Mouse (Mus musculus) thymus, postnatal 36 days (tissue): ENCODE results near the gene Sncb.
A peak's percentile ranks its signal among the peaks of the same experiment; 100 is the strongest.
"Not testable (repeated sequence)": the region's sequence is repeated elsewhere in the genome, so short reads cannot be mapped to it uniquely, and the experiment has no call there.

Experiments
- DNase-seq, 2 experiments: peaks; one replicate each; pipeline ENCODE4 v3.0.0; 2022; ENCODE audit warnings: mixed read lengths in 2 of 2

Gene Sncb

DNA sequence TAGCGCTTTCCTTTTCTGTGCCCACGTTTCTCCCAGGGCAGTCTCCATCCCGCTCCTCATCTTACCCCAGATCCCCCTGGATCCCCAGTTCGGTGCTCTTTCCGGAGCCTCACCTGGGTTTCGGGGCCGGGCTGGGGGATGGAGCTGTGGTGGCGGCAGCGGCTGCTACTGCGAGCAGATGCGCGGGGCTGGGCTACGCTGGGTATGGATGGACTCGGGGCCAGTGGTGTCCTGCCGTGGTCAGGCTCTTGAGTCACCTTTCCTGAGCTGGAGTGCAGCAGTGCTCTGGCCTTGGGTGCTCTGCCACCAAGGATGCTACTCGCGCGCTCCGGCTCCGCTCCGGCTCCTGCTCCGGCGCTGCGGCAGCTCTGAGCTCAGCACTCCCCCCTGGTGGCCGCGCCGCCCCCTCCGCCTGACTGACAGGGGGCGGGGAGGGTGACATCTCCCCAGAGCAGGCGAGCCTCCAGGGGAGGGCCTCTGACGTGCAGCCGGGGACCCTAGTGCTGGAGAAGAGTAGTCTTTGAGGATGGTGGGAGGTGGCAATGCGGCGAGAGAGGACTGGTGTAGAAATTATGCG is at the start of gene Sncb:
Gene Sncb (minus strand): TSS at position 404 of the 577 bp plus-strand sequence.
- peak; percentile 67 to 71 for DNase-seq

DNA sequence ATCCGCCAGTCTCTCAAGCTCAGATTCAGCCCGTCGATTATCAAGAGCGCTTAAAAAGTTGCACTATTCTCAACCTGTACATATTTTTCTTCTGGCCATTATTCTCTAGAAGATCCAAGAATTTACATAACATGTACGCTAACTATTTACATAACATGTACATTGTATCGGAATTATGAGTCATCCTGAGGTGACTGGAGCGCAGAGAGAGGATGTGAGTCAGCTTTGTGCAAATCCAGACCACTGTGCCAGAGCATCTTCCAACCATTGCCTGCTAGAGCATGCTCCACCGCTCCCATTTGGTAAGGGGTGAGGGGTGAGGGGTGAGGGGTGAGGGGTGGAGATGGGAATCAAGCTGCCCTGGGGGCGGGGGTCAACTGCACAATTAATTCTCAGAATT is 47.0 kb upstream of the Sncb start:
- no peak for DNase-seq

DNA sequence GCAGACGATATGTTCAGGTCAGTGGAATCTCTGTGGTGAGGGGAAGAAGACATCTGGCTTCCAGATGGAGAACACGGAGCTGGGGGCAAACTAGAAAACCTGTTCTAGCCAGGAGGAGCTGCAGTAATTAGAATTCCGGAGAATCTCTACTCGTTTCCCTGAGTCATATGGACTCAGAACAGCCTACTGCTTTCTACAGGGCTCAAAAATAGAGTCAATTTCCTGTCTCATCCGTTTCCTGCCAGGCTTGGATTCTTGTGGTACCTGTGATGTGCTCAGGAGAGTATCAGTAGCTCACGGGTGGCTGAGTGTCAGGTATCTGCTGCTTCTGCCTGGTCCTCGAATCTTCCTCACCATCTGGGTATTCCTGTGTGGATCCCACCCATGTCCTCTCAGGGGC is 45.1 kb upstream of the Sncb start:
- DNase-seq, result no peak

DNA sequence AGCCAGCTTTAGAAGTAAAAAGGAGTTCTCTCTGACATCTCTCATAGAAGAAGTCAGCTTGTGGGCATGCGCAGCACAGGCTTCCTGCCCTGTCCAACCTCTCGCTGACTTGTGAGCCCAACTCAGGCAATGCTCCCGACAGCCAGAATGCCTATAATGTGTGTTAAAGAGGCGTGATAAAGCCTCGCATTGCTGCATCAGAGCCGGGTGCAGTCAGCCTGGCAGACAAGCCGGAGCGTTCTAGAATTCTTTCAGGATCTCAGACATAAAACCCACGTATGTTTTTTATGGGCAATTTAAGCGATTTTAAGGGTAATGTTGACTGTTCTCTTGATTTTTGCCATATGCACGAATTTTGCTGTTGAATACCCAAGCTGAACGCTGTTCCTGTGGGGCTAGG is 41.7 kb upstream of the Sncb start:
- no peak for DNase-seq

DNA sequence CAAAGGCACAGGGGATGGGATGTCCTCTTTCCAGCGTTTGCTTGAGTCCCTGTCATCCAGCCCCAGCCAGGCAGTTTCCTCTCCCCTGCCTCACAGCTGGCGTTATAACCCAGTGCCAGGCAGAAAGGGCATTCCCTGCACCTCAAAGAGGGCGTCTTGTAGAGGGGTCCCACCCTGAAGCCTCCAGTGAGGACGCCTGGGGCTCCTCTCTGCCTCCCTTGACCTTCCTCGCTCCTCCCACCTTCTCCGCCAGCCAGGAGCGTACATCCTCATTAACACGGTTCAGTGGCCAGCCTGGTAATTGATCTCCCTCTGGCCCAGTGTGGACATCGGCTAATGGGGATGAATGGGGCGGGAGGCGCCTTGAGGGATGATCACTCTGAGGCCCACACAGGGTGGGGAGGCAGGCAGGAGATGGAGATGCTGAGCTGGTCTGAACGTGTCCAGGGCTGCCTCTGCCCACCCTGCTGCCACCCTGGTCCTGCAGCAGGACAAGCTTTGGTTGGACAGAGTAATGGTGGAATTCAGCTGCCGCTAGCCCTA is 40.1 kb upstream of the Sncb start:
- DNase-seq, result no peak

DNA sequence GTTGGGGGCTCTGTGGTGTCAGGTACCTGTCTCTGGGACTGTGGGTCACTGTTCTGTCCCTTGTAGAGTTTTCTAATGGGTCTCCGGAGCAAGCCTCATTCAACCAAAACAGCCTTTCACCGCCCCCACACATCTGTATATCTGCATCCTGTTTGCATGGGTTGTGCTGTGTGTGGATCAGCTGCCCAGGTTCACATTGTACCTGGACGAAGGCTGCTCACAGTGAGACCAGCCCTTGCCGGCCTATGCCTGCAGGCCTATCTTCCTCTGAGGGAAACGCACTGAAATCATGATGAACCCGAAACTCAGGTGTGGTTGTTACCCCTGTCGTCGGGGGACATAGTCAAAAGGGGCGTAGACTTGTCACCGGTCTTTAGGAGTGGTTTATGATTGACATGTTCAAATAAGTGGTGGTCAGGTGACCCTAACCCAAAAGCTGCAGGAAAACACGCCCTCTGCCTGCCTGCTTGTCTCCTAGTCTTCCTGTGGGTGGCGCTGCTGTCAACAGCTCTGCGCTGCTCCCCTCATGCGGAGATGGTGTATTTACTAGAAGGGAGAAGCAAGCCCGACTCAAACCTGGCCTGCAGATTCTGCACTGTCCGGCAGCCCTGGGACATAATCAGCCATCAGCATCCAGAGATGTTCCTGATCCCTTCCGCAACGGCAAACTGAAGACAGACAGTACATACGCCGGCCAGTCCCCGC is 38.9 kb upstream of the Sncb start:
- DNase-seq, result no peak

DNA sequence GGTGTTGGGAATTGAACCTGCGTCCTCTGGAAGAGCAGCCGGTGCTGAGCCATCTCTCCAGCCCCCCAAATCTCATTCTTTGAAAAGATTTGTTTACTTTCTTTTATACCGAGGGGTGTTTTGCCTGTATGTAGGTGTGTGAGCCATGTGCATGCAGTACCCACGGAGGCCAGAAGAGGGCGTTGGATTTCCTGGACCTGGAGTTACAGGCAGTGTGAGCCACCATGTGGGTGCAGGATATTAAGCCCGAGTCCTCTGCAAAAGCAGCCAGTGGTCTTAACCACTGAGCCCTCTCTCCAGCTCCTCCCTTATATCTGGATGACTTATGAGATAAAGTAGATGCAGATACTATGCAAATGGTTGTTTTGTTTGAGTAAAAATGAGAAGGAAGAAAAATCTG is 36.6 kb upstream of the Sncb start:
- DNase-seq, result no peak

DNA sequence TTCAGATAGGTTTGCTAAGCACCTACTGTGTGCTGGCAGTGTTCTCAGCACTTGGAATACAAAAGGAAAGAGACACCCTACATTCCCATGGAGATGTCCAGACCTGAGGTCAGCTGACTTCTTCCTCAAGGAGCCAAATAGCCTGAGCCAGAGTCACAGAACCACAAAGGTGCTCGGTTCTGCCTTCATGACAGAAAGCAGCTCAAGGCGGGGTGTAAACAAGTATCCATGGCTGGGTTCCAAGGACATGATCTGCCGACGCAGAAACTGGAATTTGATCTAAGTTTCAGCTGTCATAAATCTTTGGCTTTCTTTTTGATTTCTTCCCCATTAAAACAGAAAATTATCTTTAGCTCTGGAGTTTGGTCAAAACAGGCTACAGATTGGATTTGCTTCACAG is 33.8 kb upstream of the Sncb start:
- no peak for DNase-seq

DNA sequence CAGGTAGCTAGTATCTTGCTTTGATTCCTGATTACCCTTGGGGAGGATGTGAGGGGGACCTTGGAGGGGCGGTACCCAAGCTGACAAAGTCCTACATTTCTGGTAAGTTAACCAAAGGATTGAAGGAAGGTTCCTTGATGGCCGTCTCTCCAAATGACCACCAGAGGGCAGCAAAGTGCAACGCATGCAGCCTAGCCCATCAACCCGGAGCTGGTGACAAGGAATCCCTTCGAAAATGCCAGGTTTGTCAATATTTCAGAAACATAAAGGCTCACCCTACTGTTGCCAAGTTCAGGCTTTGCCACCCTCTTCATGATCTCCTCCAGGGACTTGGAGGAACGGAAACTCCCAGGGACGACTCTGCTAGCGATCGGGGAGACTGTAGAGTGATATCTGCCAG is 33.3 kb upstream of the Sncb start:
- peak; percentile 43 for DNase-seq

DNA sequence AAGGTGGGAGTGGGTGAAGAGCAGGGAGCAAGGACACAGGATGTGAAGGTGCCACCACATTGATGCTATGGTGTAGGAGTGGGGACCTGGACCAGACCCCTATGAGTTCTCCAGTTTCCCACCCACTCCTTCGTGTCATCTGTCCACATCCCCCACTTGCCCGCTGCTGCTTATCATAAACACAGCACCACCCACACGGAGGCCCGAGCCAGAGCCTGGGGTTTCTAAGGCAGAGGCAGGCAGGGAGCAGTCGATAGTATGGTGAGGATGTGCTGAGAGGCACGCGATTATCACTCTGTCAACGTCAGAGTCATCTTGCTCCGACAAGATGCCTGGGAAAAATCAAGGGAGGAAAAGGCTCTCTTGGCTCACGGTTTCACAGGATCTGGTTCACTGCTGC is 32.3 kb upstream of the Sncb start:
- DNase-seq, result no peak

DNA sequence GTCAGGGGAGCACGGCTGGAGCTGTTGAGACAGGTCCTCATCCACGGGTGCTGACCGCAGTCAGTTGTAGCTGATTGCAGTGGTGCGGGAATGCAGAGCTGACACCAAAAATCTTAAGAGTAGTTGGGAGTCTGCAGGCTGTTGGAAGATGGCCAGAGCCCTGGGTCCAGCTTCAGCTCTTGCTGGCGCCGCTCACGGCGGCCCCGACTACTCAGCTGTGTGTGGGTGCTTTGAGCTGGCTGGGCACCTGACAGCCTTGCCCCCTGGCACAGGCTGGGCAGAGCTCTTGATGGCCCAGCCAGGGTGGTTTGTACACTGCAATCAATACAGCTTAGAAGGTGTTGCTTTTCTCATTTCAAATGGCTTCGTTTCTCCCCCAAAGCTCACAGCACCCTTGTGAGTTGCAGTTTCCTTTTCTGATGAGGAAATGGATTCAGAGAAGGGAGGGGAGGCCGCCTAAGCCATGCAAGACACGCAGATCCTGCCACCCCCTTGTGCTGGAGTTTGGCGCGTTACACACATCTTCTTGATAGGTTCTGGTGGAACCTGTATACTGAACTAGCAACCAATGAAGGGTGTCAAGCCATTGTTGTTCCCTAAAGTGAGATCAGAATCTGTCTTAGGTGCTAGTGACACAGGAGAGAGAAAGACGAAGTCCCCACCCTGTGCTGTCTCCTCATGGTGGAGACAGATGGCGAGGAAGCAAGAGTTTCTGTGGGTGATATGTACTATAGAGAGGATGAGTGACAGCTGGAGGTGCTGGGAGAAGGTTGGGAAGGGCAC is 31.7 kb upstream of the Sncb start:
- DNase-seq, result no peak

DNA sequence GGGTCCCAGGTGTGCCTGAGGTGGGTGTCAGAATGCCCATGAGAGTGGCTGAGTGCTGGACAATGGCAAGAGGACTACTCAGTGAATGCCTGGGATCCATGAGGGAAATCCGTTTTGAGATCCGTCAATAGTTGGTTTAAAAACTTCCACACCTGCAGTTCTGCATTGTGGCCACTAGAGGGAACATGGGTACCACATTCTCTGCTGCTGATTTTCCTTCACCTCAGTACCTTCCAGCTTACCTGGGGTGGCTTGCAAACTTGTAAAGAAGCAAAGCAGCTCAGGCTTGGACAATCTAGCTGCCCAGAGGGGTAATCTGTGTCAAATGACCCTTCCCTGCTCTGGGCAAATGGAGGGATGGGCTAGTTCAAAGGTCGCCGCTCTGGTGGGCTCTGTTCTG is 31.0 kb upstream of the Sncb start:
- peak in 1 of 2 experiments; percentile 11 for DNase-seq

DNA sequence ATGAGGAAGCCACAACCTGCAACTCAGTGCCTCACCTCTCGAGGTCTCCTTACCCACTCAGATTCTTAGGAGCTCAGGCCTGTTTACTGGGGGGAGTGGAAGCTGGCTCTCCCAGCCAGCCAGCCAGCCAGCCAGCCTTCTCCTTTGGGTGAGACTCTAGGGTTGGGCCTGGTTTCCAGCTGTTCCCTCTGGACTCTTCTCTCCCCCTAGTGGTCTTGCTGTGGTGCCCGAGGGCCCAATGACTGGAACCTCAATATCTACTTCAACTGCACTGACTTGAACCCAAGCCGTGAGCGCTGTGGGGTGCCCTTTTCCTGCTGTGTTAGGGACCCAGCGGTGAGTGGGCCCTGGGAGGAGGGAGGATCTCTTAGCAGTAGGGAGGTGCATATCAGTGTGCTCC is 28.4 kb upstream of the Sncb start:
- no peak for DNase-seq

DNA sequence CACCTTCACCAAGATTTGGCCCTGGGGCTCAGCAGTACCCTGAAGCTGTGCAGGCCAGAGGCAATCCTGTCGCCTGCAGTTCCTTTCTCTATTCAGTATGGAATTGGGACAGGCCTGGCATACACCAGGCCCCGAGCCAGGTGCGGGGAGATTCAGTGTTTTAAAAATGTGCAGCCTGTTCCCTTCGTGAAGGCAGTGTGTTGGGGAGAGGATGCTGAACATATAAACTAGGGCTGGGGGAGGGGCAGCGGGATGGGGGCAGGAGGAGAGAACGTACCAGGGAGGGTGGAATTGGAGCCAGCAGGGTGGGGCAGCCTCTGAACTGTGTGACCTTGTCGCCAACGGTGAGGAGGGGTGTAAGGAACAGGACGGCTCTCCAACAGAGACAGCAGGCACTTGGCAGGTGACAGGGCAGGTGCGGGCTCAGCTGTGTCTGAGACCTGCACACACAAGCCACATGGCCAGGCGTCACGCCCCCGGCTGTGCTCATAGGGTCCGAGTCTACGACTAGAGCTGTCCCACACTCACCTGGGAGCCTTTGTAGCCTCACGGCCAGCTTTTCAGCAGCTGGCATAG is 27.7 kb upstream of the Sncb start:
- DNase-seq, result no peak

DNA sequence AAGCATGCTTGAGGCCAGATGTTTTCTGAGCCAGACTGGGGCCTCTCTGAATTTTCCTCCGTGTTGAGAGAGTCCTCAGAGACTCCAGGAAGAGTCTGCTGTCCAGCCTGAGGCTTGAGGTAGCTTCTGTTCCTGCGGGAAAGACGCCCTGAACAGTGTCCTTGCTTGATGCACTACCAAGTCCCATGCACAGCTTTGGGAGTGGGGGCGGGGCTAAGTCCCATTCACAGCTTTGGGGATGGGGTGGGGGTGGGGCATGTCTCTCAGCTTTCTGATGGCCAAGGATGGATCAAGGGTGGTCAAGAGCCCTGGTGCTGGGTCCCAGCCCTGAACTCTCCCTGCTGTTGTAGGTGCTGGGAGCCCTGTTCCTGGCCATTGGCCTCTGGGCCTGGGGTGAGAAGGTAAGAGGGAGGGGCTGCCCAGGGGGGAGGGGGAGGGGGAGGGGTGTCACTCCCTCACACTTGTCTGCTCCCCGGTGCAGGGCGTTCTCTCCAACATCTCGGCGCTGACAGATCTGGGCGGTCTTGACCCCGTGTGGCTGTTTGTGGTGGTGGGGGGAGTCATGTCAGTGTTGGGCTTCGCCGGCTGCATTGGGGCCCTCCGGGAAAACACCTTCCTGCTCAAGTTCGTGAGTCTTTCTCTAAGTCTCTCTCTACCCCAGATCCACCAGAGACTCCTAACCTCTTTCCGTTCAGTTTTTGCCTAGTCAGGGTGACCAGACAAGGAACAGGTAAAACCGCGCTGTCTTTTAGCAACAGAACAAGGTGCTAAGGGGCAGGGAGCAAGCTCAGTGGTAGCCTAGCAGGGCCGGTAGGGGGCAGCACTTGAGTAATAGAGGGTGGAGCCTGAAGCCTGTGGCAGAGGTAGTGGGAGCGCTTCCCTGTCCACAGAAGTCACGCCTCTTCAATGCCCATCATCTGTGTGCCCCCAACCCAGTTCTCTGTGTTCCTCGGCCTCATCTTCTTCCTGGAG is 26.1 kb upstream of the Sncb start:
- no peak for DNase-seq

DNA sequence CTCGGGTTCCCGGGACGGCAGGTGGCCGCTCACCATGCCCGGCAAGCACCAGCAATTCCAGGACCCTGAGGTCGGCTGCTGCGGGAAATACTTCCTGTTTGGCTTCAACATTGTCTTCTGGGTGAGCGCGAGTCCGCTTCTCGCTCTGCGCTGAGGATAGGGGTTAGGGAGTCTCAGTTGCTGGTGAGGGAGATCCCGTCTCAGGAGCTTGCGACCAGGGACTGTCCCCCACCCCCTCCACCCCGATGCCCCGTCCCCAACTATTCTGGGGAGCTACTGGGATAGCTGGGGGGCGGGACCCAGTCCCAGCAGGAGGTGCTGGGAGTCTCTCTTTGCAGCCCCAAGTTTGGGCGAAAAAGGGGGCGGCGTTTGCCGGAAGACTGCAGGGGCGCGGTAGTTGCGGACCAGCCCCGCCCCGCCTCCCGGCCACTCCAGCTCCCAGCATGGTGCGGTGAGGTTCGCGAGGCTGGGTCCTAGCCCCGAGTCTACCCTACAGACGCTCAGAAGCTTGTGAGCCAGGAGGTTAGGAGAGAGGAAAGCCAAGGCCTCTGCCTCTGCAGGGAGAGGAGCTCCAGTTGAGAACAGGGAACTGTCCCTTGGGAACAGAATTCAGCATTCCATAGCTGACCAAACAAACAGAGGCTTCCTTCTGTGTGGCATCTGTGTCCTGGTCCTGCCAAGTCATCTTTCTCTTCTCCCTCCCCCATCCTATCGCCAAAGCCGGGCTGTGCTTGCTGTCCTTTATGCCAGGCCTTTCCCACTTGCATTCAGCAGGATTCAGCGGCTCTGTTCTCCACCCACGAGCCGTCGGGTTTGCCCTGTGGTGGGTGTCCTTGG is 23.4 kb upstream of the Sncb start:
- DNase-seq, result no peak

DNA sequence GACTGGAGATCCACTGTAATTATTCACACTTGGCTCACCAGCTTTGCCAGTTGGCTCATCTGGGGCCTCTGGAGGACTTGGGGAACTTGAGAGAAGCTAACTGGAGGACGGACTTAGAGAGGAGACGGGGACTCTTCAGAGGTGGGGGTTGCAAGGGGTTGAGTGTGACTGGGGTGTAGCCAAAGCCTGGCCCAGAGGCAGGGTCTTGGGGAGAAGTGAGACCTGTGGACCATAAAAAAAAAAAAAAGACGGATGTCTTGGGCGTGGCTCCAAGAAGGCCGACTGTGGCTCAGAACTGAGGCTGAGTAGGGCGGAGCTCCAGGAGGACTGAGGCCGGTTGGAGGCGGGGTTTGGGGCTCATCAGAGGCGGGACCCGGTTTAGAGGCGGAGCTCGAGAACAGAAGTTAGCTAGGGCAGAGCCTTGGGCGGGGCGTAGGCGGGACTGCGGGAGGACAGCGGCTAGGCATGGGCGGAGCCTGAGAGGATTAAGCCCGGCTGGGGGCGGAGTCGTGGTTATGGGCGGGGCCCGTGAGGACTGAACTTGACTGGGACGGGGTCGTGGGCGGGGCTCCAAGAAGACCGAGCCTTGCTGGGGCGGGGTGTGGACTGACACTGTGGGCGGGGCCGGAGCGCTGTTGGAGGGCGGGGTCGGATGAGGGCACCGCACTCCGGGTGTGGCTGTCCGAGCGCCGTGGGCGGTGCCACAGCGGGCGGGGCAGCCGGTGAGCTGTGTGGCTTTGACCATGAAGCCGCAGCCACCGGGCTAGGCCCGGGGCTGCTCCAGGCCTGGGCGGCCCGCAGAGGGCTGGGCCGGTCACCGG is 22.6 kb upstream of the Sncb start, which contains the start of gene Tspan17:
Gene Tspan17 (plus strand): TSS at position 638 of the 821 bp plus-strand sequence.
- peak; percentile 63 to 67 for DNase-seq

DNA sequence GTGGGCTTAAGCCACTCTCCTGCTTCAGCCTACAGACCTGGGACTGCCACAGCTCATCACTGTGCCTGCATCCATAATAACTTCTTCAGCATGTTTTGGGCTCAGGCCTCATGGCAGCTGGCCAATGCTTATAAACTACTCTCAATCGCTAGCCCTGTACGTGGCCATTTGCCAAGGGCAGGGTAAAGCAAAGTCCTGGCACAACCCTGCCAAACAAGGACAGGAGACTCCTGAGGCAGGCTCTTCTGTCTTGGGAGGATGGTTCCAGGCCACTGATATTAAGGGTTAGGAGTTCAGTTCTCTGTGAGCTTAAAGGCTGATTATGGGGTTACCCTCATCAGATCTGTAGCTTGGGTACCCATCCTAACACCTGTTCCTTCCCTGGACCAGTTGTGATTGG is 21.2 kb upstream of the Sncb start:
- DNase-seq, result not testable (repeated sequence)

DNA sequence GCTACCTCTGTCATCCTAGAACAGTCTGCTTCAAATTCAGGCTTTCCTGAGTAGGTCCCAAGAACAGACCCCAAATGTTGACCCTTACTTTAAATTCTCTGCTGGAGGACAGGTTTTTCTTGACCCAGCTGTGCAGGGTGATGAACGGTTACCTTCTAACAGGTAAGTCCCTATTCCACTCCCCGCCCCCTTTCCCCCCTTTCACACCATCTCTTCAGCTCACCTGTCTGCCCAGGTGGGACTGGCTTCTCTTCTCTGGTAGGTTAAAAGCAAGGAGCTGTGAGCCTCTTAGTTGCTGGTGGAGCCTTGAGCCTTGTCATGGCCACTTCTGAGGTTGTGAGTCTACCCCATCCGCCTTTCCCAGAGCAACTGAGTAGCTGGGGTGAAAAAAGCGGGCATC is 17.3 kb upstream of the Sncb start, which contains the start of gene Eif4e1b:
Gene Eif4e1b (plus strand): TSS at position 301 of the 400 bp plus-strand sequence.
- no peak for DNase-seq

DNA sequence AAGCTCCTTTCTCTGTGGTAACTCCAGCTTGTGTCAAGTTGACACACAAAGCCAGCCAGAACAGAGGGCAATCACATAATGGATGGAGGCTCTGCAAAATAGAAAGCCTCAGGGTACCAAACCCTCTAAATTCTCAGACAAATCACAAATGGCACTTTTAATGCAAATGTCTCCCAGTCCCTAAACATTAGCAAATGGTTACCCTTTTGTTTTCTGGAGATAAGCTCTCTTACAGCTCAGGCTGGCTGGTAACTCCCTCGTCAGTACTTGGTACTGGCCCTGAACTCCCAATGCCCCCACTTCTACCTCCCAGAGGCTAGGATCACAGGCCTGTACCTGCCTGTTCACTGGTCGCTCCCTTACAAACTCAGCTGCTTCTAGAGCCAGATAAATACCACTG is 16.8 kb upstream of the Sncb start:
- DNase-seq, result no peak
